Mouse (Mus musculus) WW6 (cell line): ENCODE results near the gene Snd1.

Experiments
- DNase-seq: peaks from one replicate; pipeline ENCODE4 v3.0.0-alpha.2; 2013; ENCODE audit warnings: low read depth, low spot score

The Snd1 gene

DNA sequence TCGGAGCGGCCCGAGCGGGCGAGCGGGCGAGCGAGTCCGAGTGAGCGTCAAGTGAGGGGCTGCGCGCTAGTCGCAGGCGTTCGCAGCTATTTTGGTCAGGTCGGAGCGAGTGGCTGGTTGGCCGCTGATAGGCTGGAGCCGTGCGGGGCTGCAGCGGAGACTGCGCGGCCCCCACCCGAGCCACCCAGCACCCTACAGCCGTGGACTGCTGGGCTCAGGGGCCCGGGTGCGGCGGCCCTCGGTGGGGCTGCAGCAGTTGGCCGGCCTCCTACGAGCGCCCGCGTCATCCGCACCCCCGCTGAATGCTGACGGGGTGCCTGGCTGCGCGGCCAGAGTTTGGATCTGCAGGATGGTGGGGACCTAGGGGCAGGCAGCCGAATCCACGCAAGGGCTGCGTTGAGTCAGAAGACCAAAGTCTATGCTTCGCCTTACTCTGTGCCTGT, 358.5 kb downstream of the Snd1 start:
- DNase-seq = no peak

GRCm38 (mm10) chr6:28834046-28834445, 359.1 kb downstream of the Snd1 start:
- DNase-seq = no peak

GRCm38 (mm10) chr6:28836600-28836999, 361.7 kb downstream of the Snd1 start:
- no peak for DNase-seq

DNA sequence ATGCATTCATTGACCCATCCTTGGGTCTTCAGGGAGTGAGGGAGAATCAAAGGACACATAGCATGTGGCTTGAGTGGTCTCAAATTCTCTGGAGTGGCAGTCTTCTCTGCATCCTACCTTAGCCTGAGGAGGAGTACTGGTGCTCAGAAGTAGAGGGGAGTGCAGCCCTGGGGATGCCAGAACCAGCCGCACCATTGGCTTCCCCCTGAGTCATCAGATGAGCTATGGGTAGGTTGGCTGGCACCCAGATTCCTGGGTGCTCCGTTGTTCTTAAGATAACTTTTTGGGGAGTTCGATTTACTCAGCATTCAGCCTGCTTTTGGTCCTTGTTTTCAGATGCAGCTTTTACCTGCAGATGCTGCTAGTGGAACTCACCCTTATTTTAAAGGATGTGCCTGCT, 366.6 kb downstream of the Snd1 start:
- DNase-seq = no peak

DNA sequence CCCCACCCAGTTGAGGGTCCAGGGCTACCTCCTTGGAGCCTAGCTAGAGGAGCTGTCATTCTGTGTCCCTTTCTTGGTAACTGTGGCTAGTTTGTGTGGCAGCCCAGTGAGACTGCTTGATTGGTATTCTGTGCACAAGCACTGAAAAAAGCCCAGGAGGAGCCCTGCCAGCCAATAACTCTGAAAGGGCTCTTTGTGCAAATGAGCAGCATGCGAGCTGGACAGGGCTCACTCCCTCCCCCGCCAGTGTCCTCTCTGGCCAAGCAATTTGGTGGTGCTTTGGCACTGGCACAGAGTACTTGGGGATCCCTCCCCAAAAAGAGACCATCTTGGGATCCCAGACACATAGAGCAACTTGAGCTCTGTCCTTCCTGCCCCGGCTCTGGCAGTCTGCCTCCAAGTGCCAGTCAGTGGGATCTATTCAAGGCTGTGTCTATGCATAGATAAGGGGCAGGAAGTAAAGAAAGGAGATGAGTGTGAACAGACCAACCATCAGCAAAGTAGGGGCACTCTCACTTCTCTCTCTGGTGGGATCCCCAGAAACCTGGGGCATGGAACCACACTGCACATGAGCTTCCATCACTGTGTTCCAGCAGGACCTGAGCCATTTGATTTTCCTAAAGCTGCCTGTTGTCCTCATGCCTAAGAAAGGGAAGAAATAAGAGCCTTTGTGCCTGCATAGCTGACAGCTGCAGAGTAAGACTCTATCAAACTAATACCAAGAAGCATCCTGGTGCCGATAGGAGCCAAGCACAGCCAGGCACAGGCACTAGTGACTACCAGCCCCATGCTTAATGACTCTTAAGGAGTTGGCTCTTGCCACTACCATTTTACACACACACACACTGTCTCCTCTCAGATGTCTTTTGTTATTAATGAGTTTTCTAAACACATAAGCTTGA, 367.7 kb downstream of the Snd1 start:
- no peak for DNase-seq

DNA sequence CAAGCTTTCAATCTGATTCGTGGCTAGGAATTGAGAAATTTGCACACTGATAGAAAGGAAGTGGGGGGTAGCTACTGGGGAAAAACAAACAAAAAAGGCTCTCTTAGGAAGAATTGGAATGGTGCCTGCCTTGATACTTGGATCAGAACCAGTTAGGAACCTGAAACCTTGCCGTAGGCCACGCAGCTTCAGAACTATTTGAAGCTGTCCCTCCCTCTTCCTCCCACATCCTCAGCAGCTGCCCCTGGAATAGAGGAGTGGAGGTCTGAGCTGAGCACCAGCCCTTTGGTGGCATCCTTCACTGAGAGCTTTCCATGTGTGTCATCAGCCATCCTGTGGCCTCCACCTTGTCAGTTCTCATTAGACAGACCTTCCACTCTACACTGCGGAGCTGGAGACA, 370.7 kb downstream of the Snd1 start:
- no peak for DNase-seq

DNA sequence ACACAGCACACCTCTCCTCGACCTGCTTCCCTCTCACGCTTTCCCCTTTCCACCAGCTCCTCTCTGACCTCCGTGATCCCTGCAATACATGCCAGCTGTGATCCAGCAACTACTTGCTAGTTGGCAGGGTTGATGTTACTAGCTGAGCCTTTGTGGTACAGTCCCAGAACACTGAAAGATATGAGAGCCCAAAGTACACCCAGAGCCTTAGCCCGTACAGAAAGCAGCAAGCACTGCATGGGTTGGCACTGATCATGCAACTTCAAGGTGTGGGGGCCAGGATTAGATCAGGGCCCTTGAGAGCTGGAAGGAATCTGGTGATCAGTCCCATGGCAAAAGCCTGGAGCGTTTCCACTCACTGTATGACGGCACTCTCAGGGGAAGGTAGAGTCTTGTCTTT, 372.7 kb downstream of the Snd1 start:
- DNase-seq = no peak

GRCm38 (mm10) chr6:28848285-28848794, 373.4 kb downstream of the Snd1 start:
- DNase-seq = no peak

DNA sequence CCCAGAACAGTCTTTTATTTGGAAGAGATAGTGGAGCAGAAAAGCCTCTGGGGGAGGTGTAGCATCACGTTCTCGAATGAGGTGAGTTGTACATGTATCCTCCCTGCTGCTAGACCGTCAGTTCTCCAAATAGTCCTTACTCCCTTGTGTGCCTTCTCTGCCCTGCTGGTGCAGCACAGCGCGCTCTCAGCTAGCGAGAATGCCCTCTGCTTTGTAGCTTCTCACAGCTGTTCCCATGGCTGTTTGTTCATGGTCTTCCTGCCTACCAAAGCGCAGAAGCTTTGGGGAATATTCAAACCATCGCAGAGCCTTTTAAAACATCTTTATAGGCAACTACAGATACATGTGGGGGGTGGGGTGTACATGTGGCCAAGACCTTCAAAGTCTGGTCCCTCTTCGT, 374.0 kb downstream of the Snd1 start:
- DNase-seq = no peak

DNA sequence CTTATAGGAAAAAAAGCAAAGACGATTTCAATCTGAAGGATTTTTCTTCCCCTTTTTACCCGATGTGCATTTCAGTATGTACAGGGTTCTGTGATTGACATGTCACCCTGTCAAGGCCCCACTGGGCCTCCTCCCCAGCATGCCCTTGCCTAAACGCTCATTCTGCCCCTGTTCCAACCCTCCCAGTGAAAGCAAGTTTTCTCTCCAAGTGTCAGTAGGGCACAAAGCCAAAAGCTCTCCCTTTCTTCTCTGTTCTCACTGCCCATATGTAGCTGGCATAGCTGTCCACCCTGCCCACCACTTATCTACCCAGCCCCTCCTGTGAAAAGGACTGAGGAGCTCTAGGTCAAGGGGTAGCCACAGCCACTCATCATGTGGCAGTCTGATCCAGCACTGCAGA, 374.4 kb downstream of the Snd1 start:
- no peak for DNase-seq

DNA sequence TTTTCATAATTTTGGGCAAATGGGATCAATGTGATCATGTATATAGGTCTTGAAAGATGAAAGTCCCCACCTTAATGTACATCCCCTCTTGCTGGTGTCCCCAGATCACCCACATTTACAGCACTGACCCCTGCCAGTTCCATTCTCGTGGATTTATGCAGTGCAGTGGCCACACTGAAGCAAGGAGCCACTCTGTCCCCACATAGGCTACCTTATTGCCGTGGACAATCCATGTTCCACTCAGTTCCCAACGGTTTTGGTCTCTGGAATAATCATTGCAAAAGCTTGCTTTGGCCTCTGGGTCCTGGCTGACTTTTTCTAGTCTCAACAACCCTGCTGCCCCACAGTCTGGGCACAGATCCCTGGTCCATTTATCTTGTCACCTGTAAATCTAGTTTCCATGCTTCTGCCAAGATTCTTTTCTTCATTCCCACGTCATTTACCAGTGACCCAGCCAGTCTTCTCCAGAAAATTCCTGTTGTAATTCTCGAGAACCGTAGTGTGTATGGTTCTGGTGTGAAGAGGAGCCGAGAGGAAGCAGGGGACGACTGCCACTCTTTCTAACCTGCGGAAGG, 375.5 kb downstream of the Snd1 start:
- no peak for DNase-seq

DNA sequence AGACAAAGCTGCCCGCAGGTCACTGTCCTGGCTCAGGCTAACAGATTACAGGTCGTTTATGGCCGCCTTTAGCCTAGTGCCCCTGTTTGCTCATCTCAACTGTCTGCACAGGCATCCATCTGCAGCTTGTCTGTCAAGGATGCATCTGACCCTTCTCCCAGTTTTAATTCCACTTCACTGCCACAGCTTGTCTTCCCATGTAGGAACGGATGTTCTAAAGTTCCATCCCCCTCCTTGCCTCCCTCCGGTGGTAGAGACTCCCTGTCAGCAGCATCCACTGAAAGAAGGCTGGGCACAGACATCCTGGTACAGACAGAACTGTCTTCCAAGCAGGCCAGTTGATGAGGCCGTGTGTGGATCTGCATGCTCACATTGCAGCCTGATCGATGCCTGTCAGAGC, 377.4 kb downstream of the Snd1 start:
- no peak for DNase-seq

- DNase-seq = no peak
These were observed 378.2 kb downstream of the Snd1 start for GRCm38 (mm10) chr6:28853164-28853563.

- DNase-seq = no peak
These were observed 378.7 kb downstream of the Snd1 start for GRCm38 (mm10) chr6:28853654-28854053.

DNA sequence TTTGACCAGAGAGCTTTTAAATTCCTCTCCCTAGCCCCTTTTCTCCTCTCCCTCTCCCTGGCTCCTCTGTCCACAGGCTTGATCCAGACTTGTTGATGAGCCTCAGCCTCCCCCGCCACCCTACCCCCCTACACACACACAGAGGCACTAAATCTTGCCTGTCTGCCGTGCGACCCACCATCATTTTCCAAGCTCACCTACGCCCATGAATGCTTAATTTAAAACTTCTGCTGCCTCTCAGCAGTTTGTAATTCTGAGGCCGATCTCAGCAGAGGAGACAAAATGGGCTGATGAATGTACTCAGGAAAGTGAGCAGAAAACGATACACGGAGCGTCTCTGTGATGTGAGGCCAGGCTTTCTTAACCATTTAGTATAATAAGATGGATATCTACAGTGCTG, 379.7 kb downstream of the Snd1 start:
- no peak for DNase-seq

DNA sequence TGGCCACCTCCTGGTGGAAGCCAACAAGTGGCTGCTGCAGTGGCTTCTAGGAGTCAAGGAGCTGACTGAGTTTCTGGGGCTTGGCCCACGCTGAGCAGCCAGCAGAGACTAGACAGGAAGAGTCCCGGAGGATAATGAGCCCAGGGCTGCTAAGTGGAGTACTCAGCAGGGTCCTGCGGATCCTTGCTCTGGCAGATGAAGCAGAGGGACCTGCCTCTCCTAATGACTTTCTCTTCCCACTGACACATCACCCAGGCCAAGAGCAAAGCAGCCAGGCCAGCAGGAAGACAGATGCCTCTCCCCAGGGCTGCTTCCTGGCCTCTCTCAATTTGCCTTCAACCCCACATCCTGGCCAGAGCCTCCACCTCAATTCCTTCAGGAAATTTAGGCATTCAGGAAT, 380.5 kb downstream of the Snd1 start:
- DNase-seq = no peak

- no peak for DNase-seq
These were observed 381.9 kb downstream of the Snd1 start for GRCm38 (mm10) chr6:28856789-28857188.

GRCm38 (mm10) chr6:28857198-28858180, 382.6 kb downstream of the Snd1 start:
- DNase-seq = no peak

GRCm38 (mm10) chr6:28859094-28859493, 384.2 kb downstream of the Snd1 start:
- DNase-seq = no peak

DNA sequence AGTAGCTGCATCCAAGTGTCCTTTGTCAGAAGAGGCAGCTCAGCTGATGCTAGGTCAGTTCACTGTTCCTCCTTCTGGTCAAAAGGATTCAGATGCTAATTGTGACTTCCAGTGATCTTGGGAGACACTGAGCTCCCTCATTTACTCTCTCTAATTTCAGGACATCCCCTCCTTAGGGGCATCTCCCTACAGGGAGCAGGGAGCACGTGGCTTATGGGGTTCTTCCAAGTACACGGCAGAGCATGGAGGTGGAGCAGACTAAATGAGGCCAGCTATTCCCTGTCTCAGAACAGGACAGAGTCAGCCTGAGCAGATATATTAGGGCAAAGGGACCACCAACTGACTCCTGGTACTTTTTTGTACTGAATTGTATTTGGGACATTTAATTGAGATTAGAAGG, 385.5 kb downstream of the Snd1 start:
- no peak for DNase-seq

GRCm38 (mm10) chr6:28860922-28861321, 386.0 kb downstream of the Snd1 start:
- no peak for DNase-seq

DNA sequence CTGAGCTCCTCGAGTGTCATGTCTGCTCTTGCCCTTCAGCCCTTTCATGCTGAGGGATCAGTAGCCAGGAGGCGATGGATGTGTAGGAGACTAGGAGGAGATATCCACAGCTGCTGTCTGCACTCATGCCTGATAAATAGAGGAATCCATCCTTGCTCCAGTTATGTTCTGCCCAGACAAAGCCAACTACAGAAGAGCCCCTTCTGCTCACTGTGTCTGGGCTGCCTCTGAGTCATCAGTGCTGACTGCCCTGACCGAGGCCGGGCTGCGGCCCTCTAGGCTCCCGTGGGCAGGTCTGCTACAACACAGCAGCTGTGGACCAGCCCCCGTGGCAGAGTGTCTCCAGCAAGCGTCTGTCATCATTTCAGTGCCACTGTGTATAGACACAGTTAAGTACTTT, 387.4 kb downstream of the Snd1 start:
- DNase-seq = no peak
